ENCODE assay signal across 12 mouse cellular contexts in genomic region chr8:93923897-93924334, GRCm38 (mm10).
DNase-seq lines count a peak whose midpoint lies in the region; TF ChIP-seq lines count a peak whose summit lies in the region.
"Had no signal": no experiment of that assay in that cellular context is flagged by ENCODE, and none has a peak within 500 bp of the region (broad histone marks: within the 10 kb centered on the region; RNA-seq: fewer than 3 reads in every experiment).

No protein-coding gene starts in this region.

- TF ChIP-seq POLR2A in olfactory bulb, adult 2 months (IDR thresholded peaks at IDR 0.05; ENCODE audit: insufficient read depth, low read depth, low read length) = no peak

- peaks cover 50% of the 10 kb centered on the region for H3K4me1 ChIP-seq in olfactory bulb, adult 2 months (ENCODE audit: control insufficient read depth, insufficient read depth, low read length)

- 30% methylated on average over 7 of the region's 7 CpGs for WGBS in olfactory bulb, adult 2 months

- no peak for TF ChIP-seq CTCF in olfactory bulb, adult 2 months (IDR thresholded peaks at IDR 0.05; ENCODE audit: insufficient read depth, low read depth, low read length)

- 0 out of 2 replicates have a peak overlapping the region, but pooled peaks have one; percentile 29 for H3K27ac ChIP-seq in olfactory bulb, adult 2 months (ENCODE audit: insufficient read depth, low read depth, low read length)
- H3K27ac ChIP-seq: neural tube, embryonic 12.5 days had no signal

- H3K4me3 ChIP-seq in olfactory bulb, adult 2 months (ENCODE audit: insufficient read depth, low read depth, low read length) = no peak overlapping the region
- H3K4me3 ChIP-seq: neural tube, embryonic 12.5 days had no signal

- DNase-seq in cerebellum, adult 18-20 months = peak; percentile 57 to 68
- DNase-seq in cerebellum, postnatal 10 days = no peak
- DNase-seq in layer of hippocampus, adult 11-12 months (ENCODE audit: low spot score) = peak; percentile 52
- DNase-seq in layer of hippocampus, adult 9-10 months (ENCODE audit: low spot score) = no peak
- peak; percentile 46 to 58 for DNase-seq in cerebellum, postnatal 36 days
- DNase-seq in thymus, postnatal 25 days = no peak
- DNase-seq in urinary bladder, adult 18-20 months (ENCODE audit: low spot score in 2 of 2) = no peak
- DNase-seq: adrenal gland, postnatal 25 days; heart, postnatal 4 days; kidney, postnatal 10 days had no signal

Comparison
In these comparisons a context has a peak if more than half of its experiments do, and no peak if none do; other contexts are left out.
1. DNase-seq: peak in cerebellum, adult 18-20 months (2 of 2), layer of hippocampus, adult 11-12 months (single experiment) and cerebellum, postnatal 36 days (2 of 2); none in cerebellum, postnatal 10 days (0 of 2), layer of hippocampus, adult 9-10 months (single experiment), thymus, postnatal 25 days (single experiment) and urinary bladder, adult 18-20 months (0 of 2).